Mouse (Mus musculus): ENCODE results near the gene Ski. TPM values are rescaled to one million over a fixed set of nuclear protein-coding genes. Genes with fewer than 3 reads are reported as not detected.

Gene Ski
- polyA plus RNA-seq, 1 experiment from 2014 or later: 17.8 TPM

DNA sequence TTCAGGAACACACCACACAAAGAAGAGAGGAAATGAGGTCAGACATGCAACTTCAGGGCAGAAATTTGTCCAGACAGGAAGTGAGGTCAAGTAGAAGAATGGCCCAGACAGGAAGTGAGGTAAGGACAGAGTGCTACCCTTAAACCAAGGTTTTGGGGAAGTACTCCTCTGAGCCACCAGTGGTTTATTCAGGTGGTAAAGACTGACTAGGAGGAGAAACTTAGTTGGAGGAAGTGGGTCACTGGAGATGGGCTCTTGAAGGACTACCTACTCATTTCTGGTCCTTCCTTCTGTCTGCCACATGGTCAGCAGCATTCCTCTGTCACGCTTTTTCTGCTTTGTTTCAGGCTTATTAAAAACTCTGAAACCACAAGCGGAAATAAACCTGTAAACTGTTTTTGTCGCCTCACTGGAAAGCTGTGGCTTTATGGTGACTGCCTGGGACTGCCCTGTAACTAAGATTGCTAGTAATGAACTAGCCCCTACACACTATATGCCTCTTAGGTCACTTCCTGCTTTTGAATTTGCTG is 21.5 kb downstream of the Ski start:
- DNase-seq (ENCODE audit: low spot score): no peak
- H3K4me1 ChIP-seq (ENCODE audit: control insufficient read depth, insufficient read depth, low read length): peaks cover 26% of the 10 kb centered on the region
- H3K36me3 ChIP-seq (ENCODE audit: control insufficient read depth, insufficient read depth, low read length): no peaks in the 10 kb centered on the region
- no peak overlapping the region for H3K9ac ChIP-seq (ENCODE audit: low read length)
- H3K9me3 ChIP-seq (ENCODE audit: control insufficient read depth, low read length): no peaks in the 10 kb centered on the region
- H3K27ac ChIP-seq (replicated peaks; ENCODE audit: low read depth, low read length): no peak overlapping the region; the same call in 1 of the 2 replicates
- no peaks in the 10 kb centered on the region for H3K27me3 ChIP-seq (ENCODE audit: control insufficient read depth, insufficient read depth, low read length)
- ATAC-seq (ENCODE audit: insufficient number of reproducible peaks, low FRiP score, low TSS enrichment, low read depth): no peak
- no peak overlapping the region for H3K4me2 ChIP-seq (ENCODE audit: low read depth, severe bottlenecking)
- 80% methylated on average over 3 of the region's 3 CpGs for WGBS
- no peak overlapping the region for H3K4me3 ChIP-seq (ENCODE audit: low read depth, low read length)

DNA sequence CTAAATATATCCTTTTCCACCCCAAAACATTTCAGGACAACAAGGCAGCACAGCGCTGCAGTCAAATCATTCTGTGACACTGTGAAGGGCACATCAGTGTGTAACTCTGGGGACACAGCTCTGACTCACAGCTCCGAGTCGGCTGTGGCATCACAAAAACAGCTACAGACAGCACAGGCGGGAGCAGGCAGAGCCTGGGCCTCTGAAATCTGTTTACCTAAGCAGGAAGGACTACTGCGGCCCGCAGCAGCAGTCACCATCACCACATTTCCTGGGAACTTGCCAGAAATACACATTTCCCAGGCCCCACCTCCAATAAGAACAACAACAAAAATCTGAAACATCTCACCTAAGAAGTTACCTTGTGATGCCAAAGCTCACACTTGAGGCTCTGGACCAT is 24.7 kb downstream of the Ski start:
- 52% methylated on average over 6 of the region's 6 CpGs for WGBS
- H3K4me3 ChIP-seq (ENCODE audit: low read depth, low read length): no peak overlapping the region
- no peak overlapping the region for H3K9ac ChIP-seq (ENCODE audit: low read length)
- no peaks in the 10 kb centered on the region for H3K9me3 ChIP-seq (ENCODE audit: control insufficient read depth, low read length)
- no peaks in the 10 kb centered on the region for H3K27me3 ChIP-seq (ENCODE audit: control insufficient read depth, insufficient read depth, low read length)
- no peak overlapping the region for H3K4me2 ChIP-seq (ENCODE audit: low read depth, severe bottlenecking)
- no peaks in the 10 kb centered on the region for H3K36me3 ChIP-seq (ENCODE audit: control insufficient read depth, insufficient read depth, low read length)
- ATAC-seq (ENCODE audit: insufficient number of reproducible peaks, low FRiP score, low TSS enrichment, low read depth) (no peak), DNase-seq (ENCODE audit: low spot score) (no peak)
- H3K4me1 ChIP-seq (ENCODE audit: control insufficient read depth, insufficient read depth, low read length): peaks cover 22% of the 10 kb centered on the region
- H3K27ac ChIP-seq (replicated peaks; ENCODE audit: low read depth, low read length): no peak overlapping the region

DNA sequence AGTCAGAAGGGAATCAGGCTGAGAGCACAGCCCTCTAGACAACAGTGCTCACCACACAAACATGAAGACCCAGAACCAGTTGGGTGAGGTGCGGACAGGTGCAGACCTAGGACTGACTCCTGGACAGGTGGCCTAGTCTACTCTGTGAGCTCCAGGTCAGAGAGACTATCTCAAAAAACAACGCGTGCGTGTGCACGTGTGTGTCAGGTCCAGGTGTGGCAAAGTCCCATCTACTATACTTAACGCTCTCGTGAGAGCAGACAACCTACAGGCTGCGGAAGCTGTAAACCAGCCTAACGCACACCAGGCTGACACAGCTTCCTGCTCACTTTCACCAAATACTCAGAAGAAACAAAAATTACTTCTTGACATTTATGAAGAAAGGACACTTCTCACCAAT is 27.2 kb downstream of the Ski start:
- Histone ChIP-seq H3K4me3 (ENCODE audit: low read depth, low read length) (no peak overlapping the region), H3K4me1 (ENCODE audit: control insufficient read depth, insufficient read depth, low read length) (peaks cover 20% of the 10 kb centered on the region), H3K27ac (replicated peaks; ENCODE audit: low read depth, low read length) (no peak overlapping the region), H3K9ac (ENCODE audit: low read length) (no peak overlapping the region), H3K4me2 (ENCODE audit: low read depth, severe bottlenecking) (no peak overlapping the region), H3K36me3 (ENCODE audit: control insufficient read depth, insufficient read depth, low read length) (no peaks in the 10 kb centered on the region), H3K9me3 (ENCODE audit: control insufficient read depth, low read length) (no peaks in the 10 kb centered on the region), H3K27me3 (ENCODE audit: control insufficient read depth, insufficient read depth, low read length) (no peaks in the 10 kb centered on the region)
- WGBS: 82% methylated on average over 9 of the region's 9 CpGs
- ATAC-seq (ENCODE audit: insufficient number of reproducible peaks, low FRiP score, low TSS enrichment, low read depth) (no peak), DNase-seq (ENCODE audit: low spot score) (no peak)

DNA sequence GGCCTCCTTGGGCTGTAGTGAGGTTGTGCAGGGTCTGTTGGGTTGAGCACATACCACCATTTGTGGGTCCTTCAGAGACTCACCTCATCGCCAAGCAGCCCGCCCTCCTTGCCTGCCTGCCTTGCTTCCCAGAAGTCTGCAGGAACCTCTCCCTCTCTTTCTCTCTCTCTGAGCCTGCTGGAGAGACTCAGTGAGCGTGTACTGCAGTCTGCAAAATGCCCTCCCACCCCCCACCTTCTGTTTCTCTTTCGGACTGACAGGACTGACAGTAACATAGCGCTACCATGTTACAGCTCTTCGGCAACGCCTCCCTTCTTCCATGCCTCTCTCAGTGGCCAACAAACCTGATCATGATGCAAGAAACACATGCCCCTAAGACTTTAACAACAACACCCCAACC is 32.1 kb downstream of the Ski start:
- Histone ChIP-seq H3K9ac (ENCODE audit: low read length) (no peak overlapping the region; the same call in 1 of the 2 replicates), H3K27ac (replicated peaks; ENCODE audit: low read depth, low read length) (peak overlapping the region; percentile 43; the same call in 1 of the 2 replicates), H3K4me2 (ENCODE audit: low read depth, severe bottlenecking) (no peak overlapping the region), H3K4me1 (ENCODE audit: control insufficient read depth, insufficient read depth, low read length) (peaks cover 52% of the 10 kb centered on the region), H3K4me3 (ENCODE audit: low read depth, low read length) (no peak overlapping the region), H3K36me3 (ENCODE audit: control insufficient read depth, insufficient read depth, low read length) (no peaks in the 10 kb centered on the region), H3K27me3 (ENCODE audit: control insufficient read depth, insufficient read depth, low read length) (no peaks in the 10 kb centered on the region), H3K9me3 (ENCODE audit: control insufficient read depth, low read length) (no peaks in the 10 kb centered on the region)
- DNase-seq (ENCODE audit: low spot score) (peak; percentile 40), ATAC-seq (ENCODE audit: insufficient number of reproducible peaks, low FRiP score, low TSS enrichment, low read depth) (no peak)
- WGBS: 21% methylated on average over 7 of the region's 7 CpGs

DNA sequence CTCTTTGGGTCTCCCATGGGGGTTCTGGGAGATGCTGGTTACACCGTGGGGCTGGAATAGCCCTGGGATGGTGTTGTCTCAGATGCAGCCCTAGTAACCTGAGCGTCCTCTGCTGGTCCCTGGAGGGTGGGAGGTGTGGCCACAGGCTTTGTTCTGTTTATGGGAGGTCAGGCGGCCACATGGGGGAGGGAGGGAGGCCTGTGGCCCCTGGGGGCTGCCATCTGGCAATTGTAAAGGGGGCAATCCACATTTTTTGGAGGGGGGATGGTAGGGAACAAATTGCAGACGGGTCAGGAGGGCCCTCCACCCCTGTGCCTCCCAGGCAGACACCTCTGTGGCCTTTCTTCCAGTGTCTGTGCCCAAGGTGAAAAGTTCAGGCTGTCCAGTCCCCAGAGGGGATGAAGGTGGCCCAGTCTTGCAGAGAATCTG is 32.7 kb downstream of the Ski start:
- 2% methylated on average over 4 of the region's 4 CpGs for WGBS
- peak; percentile 45; the same call in 1 of the 2 replicates for ATAC-seq (ENCODE audit: insufficient number of reproducible peaks, low FRiP score, low TSS enrichment, low read depth)
- Histone ChIP-seq H3K27me3 (ENCODE audit: control insufficient read depth, insufficient read depth, low read length) (no peaks in the 10 kb centered on the region), H3K4me1 (ENCODE audit: control insufficient read depth, insufficient read depth, low read length) (peaks cover 50% of the 10 kb centered on the region), H3K36me3 (ENCODE audit: control insufficient read depth, insufficient read depth, low read length) (no peaks in the 10 kb centered on the region), H3K27ac (replicated peaks; ENCODE audit: low read depth, low read length) (peak overlapping the region; percentile 43; the same call in 1 of the 2 replicates), H3K4me3 (ENCODE audit: low read depth, low read length) (no peak overlapping the region), H3K9ac (ENCODE audit: low read length) (no peak overlapping the region; the same call in 1 of the 2 replicates), H3K9me3 (ENCODE audit: control insufficient read depth, low read length) (no peaks in the 10 kb centered on the region), H3K4me2 (ENCODE audit: low read depth, severe bottlenecking) (peak overlapping the region; percentile 28; the same call in 1 of the 2 replicates)
- DNase-seq (ENCODE audit: low spot score): peak; percentile 78

DNA sequence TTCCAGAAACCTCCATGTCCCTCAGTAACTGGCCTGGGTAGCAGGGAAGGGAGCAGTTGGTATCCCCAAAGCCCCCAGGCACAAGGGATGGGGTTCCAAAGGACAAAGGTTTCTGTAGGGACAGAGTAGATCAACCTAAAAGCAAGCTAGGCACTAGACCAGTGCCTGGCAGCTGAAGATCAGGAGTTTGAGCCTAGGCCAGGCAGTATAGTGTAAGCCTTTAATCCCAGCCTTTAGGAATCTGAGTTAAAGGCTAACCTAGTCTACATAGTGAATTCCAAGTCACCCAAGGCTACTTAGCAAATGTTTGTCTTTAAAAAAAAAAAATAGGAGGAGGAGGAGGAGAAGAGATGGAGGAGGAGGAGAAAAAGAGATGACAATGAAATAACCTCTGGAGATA is 33.6 kb downstream of the Ski start:
- Histone ChIP-seq H3K4me1 (ENCODE audit: control insufficient read depth, insufficient read depth, low read length) (peaks cover 50% of the 10 kb centered on the region), H3K36me3 (ENCODE audit: control insufficient read depth, insufficient read depth, low read length) (no peaks in the 10 kb centered on the region), H3K4me2 (ENCODE audit: low read depth, severe bottlenecking) (no peak overlapping the region), H3K27me3 (ENCODE audit: control insufficient read depth, insufficient read depth, low read length) (no peaks in the 10 kb centered on the region), H3K9ac (ENCODE audit: low read length) (no peak overlapping the region), H3K27ac (replicated peaks; ENCODE audit: low read depth, low read length) (no peak overlapping the region), H3K9me3 (ENCODE audit: control insufficient read depth, low read length) (no peaks in the 10 kb centered on the region), H3K4me3 (ENCODE audit: low read depth, low read length) (no peak overlapping the region)
- DNase-seq (ENCODE audit: low spot score) (no peak), ATAC-seq (ENCODE audit: insufficient number of reproducible peaks, low FRiP score, low TSS enrichment, low read depth) (no peak)

DNA sequence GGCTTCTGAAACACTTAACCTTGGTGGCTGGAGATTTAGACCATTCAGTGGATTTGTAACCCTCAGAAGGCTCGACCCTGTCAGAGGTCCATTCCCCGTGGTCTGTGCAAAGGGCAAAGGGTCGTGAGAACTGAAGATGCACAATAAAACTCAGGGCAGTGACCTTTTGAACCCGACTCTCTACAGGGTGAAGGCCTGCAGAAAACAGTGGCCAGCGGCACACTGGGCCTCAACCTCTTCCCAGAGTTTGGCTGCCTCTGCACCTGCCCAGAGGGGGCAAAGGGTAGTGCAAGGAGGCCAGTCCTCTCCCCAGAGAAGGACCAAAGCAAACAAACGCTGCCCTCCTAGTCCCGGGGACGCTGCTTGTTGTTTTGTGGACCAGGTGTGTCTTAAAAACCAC is 34.1 kb downstream of the Ski start:
- Histone ChIP-seq H3K4me2 (ENCODE audit: low read depth, severe bottlenecking) (no peak overlapping the region), H3K9ac (ENCODE audit: low read length) (0 out of 2 replicates have a peak overlapping the region, but pooled peaks have one; percentile 8), H3K4me3 (ENCODE audit: low read depth, low read length) (no peak overlapping the region), H3K27me3 (ENCODE audit: control insufficient read depth, insufficient read depth, low read length) (no peaks in the 10 kb centered on the region), H3K27ac (replicated peaks; ENCODE audit: low read depth, low read length) (no peak overlapping the region), H3K36me3 (ENCODE audit: control insufficient read depth, insufficient read depth, low read length) (no peaks in the 10 kb centered on the region), H3K4me1 (ENCODE audit: control insufficient read depth, insufficient read depth, low read length) (peaks cover 50% of the 10 kb centered on the region), H3K9me3 (ENCODE audit: control insufficient read depth, low read length) (no peaks in the 10 kb centered on the region)
- 7% methylated on average over 8 of the region's 8 CpGs for WGBS
- DNase-seq (ENCODE audit: low spot score) (no peak), ATAC-seq (ENCODE audit: insufficient number of reproducible peaks, low FRiP score, low TSS enrichment, low read depth) (no peak)

DNA sequence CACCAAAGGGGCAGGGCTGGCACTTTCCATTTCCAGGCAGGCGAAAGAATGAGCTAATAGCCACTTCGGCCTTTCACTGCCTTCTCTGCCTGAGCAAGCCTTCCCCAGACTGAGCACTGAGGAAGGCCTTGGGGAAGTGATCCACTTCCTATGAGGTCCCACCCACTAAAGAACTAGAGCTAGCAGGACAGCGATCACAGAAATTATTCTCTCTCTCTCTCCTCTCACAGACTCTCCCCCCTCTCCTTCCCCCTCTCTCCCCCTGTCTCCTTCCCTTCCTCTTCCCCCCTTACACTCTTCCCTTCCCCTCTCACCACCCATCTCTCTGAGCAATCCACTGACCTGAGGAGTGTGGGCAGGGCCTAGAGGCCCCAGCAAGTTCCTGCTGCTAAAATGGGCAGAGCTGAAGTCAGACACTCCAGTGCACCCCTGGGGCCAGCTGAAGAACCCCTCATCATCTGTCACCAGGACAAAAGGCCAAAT is 35.2 kb downstream of the Ski start:
- no peak overlapping the region for H3K27ac ChIP-seq (replicated peaks; ENCODE audit: low read depth, low read length)
- no peak for ATAC-seq (ENCODE audit: insufficient number of reproducible peaks, low FRiP score, low TSS enrichment, low read depth)
- H3K4me3 ChIP-seq (ENCODE audit: low read depth, low read length): no peak overlapping the region
- no peaks in the 10 kb centered on the region for H3K27me3 ChIP-seq (ENCODE audit: control insufficient read depth, insufficient read depth, low read length)
- H3K9me3 ChIP-seq (ENCODE audit: control insufficient read depth, low read length): no peaks in the 10 kb centered on the region
- WGBS: 60% methylated on average over 3 of the region's 3 CpGs
- H3K36me3 ChIP-seq (ENCODE audit: control insufficient read depth, insufficient read depth, low read length): no peaks in the 10 kb centered on the region
- no peak overlapping the region for H3K9ac ChIP-seq (ENCODE audit: low read length)
- peaks cover 55% of the 10 kb centered on the region for H3K4me1 ChIP-seq (ENCODE audit: control insufficient read depth, insufficient read depth, low read length)
- H3K4me2 ChIP-seq (ENCODE audit: low read depth, severe bottlenecking): no peak overlapping the region
- DNase-seq (ENCODE audit: low spot score): no peak

DNA sequence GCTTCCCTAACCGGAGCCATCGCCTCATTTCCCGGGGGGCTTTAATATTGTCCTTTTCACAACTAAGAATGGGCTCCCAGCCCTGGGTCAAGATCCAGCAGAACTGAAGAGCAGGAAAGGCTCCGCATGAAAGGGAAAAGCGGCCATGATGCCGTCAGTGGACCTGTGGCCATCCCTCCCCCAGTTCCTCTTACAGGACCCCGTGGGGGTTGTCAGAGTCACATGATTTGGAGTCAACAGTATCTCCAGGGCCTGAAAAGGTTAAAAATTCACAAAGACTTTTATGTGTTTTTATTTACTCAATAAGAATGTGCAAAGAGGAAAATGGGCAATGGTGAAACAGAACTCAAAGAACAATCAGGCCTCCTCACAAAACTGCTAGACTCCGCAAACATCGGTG is 36.5 kb downstream of the Ski start:
- no peaks in the 10 kb centered on the region for H3K36me3 ChIP-seq (ENCODE audit: control insufficient read depth, insufficient read depth, low read length)
- 94% methylated on average over 9 of the region's 9 CpGs for WGBS
- H3K4me1 ChIP-seq (ENCODE audit: control insufficient read depth, insufficient read depth, low read length): peaks cover 49% of the 10 kb centered on the region

More for the DNA sequence above, 36.5 kb downstream of the Ski start:
- H3K27ac ChIP-seq (replicated peaks; ENCODE audit: low read depth, low read length): no peak overlapping the region
- H3K4me3 ChIP-seq (ENCODE audit: low read depth, low read length): no peak overlapping the region
- H3K9ac ChIP-seq (ENCODE audit: low read length): no peak overlapping the region
- no peaks in the 10 kb centered on the region for H3K27me3 ChIP-seq (ENCODE audit: control insufficient read depth, insufficient read depth, low read length)
- no peak for DNase-seq (ENCODE audit: low spot score)
- H3K9me3 ChIP-seq (ENCODE audit: control insufficient read depth, low read length): no peaks in the 10 kb centered on the region
- no peak overlapping the region for H3K4me2 ChIP-seq (ENCODE audit: low read depth, severe bottlenecking)
- ATAC-seq (ENCODE audit: insufficient number of reproducible peaks, low FRiP score, low TSS enrichment, low read depth): no peak

All from limb, embryonic 11.5 days (tissue).